Mouse (Mus musculus): ENCODE measurements around the gene Blnk. TPM values are rescaled to one million over a fixed set of nuclear protein-coding genes. Genes with fewer than 3 reads are reported as not detected.

Gene Blnk
- polyA plus RNA-seq, 1 experiment from 2014 or later: 0.79 TPM

DNA sequence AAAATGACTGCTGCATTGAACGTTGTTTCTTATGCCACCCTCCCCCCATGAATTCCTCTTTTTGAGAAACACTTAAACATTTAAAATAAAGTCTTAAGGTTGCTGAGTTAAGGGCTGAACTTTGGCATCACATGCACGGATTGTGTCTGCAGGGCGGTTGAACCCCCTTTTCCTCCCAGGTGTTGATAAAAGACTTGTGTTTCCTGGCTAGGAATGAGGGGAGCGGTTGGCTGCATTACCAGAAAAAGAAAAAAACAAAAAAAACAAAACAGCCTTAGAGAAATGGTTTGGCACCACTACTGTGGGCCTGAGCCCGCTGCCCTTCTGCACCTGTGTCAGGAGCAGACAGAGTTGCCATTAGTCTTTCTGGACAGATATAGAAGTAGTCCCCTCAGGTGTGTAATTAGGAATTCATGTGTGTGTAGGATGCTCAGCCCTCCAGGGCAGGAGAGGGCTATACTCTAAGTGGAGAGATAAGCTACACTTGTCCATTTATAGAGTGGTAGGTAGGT is 24.9 kb upstream of the Blnk start:
- H3K4me1 ChIP-seq: peaks cover 3% of the 10 kb centered on the region; the same call in 1 of the 2 replicates
- H3K9ac ChIP-seq: no peak overlapping the region
- ATAC-seq (ENCODE audit: borderline replicate concordance, extremely low read depth, low FRiP score, low TSS enrichment): no peak
- 63% methylated on average over 5 of the region's 5 CpGs for WGBS
- H3K4me2 ChIP-seq: no peak overlapping the region
- H3K4me3 ChIP-seq: no peak overlapping the region
- H3K27me3 ChIP-seq: peaks cover 6% of the 10 kb centered on the region; the same call in 1 of the 2 replicates
- H3K27ac ChIP-seq: no peak overlapping the region
- H3K9me3 ChIP-seq: no peaks in the 10 kb centered on the region
- no peaks in the 10 kb centered on the region for H3K36me3 ChIP-seq

DNA sequence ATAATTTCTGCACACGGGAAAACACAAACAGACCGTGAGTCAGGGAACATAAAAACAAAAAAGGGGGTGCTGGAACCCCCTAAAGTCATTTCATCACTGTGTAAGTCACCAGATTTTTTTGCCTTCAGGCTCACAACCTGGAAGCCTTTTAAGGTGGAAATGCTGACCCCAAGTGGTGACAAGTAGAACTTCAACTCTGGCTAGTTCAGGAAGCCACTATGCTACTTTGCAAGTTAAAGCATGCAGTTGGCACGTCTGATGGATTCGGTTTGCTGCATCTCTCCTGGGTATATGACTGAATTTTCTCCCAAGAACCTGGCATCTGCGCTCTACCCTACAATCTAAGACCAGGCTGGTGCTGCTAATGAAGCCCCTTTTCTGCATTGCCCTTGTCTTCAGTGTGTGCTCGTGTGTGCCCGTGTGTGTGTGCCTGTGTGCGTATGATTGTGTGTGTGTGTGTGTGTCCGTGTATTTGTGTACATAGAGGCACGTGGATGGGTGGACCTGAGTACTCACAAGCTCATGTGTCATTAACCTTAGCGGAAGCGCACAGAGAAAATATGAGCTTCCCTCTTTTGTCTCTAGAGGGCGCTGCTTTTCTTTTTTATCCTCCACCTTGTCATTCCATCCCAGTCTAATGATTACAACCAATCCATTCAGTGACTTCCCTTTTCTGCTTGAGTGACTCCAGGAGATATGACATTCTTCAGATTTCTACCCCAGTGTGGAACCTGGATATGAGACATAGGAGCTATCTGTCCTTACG is 21.8 kb upstream of the Blnk start:
- ATAC-seq (ENCODE audit: borderline replicate concordance, extremely low read depth, low FRiP score, low TSS enrichment): no peak
- Histone ChIP-seq H3K9me3 (no peaks in the 10 kb centered on the region), H3K4me3 (no peak overlapping the region)

DNA sequence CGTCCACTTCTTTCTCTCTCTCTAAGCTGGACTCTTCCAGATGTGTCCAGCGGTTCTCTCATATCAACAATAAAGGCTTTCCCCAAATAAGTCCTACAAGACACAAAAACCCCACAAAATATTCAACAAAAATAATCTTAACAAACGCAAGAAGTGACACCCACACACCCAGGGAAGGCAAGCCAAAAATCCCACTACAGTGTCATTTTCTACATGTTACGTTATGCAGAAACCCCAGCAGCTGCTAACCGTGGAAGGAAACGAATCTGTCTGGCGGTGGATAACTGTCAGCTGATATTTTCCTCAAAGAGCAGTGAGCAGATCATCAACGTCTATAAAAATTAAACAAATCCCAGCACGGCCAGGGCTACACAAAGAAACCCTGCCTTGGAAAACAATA is 19.7 kb upstream of the Blnk start:
- H3K4me2 ChIP-seq: no peak overlapping the region
- no peak for ATAC-seq (ENCODE audit: borderline replicate concordance, extremely low read depth, low FRiP score, low TSS enrichment)
- 0 out of 2 replicates have a peak, but pooled peaks cover 4% of the 10 kb centered on the region for H3K27me3 ChIP-seq
- H3K4me3 ChIP-seq: no peak overlapping the region
- no peaks in the 10 kb centered on the region for H3K36me3 ChIP-seq
- H3K9ac ChIP-seq: no peak overlapping the region
- no peaks in the 10 kb centered on the region for H3K9me3 ChIP-seq
- WGBS: 12% methylated on average over 9 of the region's 9 CpGs
- H3K27ac ChIP-seq: no peak overlapping the region
- H3K4me1 ChIP-seq: peaks cover 15% of the 10 kb centered on the region

More for the DNA sequence above, 21.8 kb upstream of the Blnk start:
- Histone ChIP-seq H3K36me3 (no peaks in the 10 kb centered on the region), H3K27ac (no peak overlapping the region), H3K27me3 (peaks cover 6% of the 10 kb centered on the region; the same call in 1 of the 2 replicates), H3K4me2 (peak overlapping the region; percentile 44), H3K4me1 (peaks cover 15% of the 10 kb centered on the region), H3K9ac (no peak overlapping the region)
- 17% methylated on average over 14 of the region's 14 CpGs for WGBS

DNA sequence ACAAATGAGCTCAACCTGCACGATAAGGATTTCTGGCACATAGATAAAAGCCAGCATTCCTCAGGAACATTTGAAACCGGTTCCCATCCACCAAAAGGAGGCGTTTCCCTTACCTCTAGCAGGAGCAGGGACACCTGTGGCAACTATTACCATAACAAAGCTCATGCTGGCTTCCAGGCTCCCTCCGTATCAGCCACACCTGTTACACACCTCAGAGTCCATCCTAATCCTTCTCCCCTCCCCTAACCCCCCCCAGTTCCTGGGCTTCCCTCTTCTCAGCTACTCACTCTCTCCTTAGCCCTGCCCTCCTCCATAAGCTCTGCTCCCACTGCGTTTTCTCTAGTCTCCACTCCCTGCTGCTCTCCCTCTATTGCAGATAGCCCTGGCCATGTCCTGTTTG is 19.3 kb upstream of the Blnk start:
- no peaks in the 10 kb centered on the region for H3K9me3 ChIP-seq
- H3K4me2 ChIP-seq: no peak overlapping the region; the same call in 1 of the 2 replicates
- no peak overlapping the region for H3K4me3 ChIP-seq
- no peak overlapping the region for H3K9ac ChIP-seq
- WGBS: 6% methylated on average over 5 of the region's 5 CpGs
- peak; percentile 27; the same call in 1 of the 2 replicates for ATAC-seq (ENCODE audit: borderline replicate concordance, extremely low read depth, low FRiP score, low TSS enrichment)
- peaks cover 15% of the 10 kb centered on the region for H3K4me1 ChIP-seq
- H3K36me3 ChIP-seq: no peaks in the 10 kb centered on the region
- peak overlapping the region; percentile 15; the same call in 1 of the 2 replicates for H3K27ac ChIP-seq
- H3K27me3 ChIP-seq: 0 out of 2 replicates have a peak, but pooled peaks cover 4% of the 10 kb centered on the region

DNA sequence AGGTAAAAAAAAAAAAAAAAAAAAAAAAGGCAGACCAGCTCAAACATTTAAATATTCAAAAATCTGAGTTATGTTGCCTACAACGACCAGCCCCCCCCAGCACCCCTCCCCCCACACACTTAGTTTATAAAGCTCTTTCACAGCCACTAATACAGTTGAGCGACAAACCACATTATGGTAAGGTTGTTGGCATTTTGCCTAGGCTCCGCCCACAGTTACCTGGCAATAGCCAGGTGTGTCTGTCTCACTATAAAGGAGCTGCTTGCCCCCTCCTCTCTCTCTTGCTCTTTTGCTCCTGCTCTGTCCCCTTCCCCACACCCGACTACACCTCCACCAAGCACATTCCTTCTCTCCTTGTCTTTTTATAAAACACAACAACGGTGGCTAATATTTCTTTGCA is 17.3 kb upstream of the Blnk start:
- no peak for ATAC-seq (ENCODE audit: borderline replicate concordance, extremely low read depth, low FRiP score, low TSS enrichment)
- WGBS: 19% methylated on average over 5 of the region's 5 CpGs
- H3K9ac ChIP-seq: no peak overlapping the region
- no peak overlapping the region for H3K4me2 ChIP-seq
- H3K36me3 ChIP-seq: no peaks in the 10 kb centered on the region
- no peak overlapping the region for H3K27ac ChIP-seq
- H3K27me3 ChIP-seq: no peaks in the 10 kb centered on the region
- H3K4me1 ChIP-seq: peaks cover 20% of the 10 kb centered on the region
- no peaks in the 10 kb centered on the region for H3K9me3 ChIP-seq
- no peak overlapping the region for H3K4me3 ChIP-seq

DNA sequence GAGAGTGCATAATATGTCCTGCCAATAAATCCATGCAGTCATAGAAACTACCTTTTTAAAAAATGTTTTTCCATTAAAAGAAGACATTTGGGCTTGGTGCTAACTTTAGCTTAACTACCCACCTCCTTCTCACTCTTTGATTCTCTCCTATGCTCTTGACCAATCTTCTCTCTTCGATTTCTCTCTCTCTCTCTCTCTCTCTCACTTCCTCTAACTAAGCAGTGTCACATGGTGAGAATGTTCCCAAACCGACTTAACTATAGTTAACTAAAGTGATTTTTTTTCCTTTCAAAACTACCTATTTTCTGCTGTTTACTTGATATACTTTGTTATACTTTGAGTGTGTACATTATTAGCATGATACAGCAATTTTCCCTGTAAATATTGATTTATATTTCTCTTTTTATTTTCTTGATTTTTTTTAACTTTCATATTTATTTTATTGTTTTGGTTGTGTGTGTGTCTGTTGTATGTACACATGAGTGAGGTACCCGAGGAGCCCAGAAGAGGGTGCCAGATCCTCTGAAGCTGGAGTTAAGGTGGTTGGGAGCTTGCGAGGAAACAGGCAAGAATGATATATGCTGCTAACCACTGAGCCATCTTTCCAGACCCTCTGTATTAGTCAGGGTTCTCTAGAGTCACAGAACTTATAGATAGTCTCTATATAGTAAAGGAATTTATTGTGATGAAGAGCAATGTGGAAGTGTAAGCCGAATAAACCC is 14.5 kb upstream of the Blnk start:
- Histone ChIP-seq H3K9ac (no peak overlapping the region), H3K36me3 (no peaks in the 10 kb centered on the region), H3K4me3 (no peak overlapping the region), H3K9me3 (no peaks in the 10 kb centered on the region), H3K27ac (no peak overlapping the region), H3K27me3 (no peaks in the 10 kb centered on the region), H3K4me2 (no peak overlapping the region), H3K4me1 (peaks cover 14% of the 10 kb centered on the region)
- 91% methylated on average over 5 of the region's 5 CpGs for WGBS
- ATAC-seq (ENCODE audit: borderline replicate concordance, extremely low read depth, low FRiP score, low TSS enrichment): no peak

DNA sequence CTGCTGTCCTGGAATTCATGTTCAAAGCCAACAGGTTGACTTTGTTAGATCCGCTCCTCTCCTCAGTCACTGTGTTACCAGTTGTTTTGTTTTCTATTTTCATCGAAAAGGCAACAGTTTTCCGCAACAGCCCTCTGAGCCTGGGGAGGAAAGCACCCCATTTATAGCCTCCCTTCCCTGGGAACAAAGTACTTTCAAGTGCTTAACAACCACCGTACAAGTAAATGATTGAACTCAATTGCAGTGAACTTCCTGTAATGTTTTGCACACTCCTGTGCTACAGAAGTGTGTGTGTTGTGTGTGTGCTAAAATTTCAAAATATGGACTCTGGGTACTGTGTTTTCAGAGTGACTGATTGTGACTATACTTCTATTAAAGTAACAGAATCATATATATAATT is 13.4 kb upstream of the Blnk start:
- H3K36me3 ChIP-seq: no peaks in the 10 kb centered on the region
- 58% methylated on average over 4 of the region's 4 CpGs for WGBS

DNA sequence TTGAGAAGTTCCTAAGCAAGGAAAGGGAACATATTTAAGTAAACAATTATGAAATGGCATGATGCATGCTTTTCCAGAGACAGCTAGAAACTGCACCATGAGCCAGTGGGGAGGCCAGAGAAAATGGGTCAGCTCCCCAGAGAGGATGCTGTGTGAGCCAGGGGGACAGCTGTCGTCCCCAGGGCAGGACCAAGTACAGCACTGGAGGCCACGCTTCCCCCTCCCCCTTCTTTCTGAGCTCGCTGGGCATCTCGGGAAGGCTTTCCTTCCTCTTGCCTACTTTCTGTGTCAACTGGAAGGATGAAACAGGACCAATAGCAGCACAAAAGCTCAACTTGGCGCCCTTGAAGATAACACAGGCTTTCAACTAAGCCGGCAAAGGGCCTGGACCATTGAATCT is 13.0 kb upstream of the Blnk start:
- 35% methylated on average over 6 of the region's 6 CpGs for WGBS
- H3K9ac ChIP-seq: no peak overlapping the region

More for the DNA sequence above, 13.4 kb upstream of the Blnk start:
- no peak overlapping the region for H3K4me3 ChIP-seq
- H3K27ac ChIP-seq: peak overlapping the region; percentile 4; the same call in 1 of the 2 replicates
- peaks cover 10% of the 10 kb centered on the region; the same call in 1 of the 2 replicates for H3K4me1 ChIP-seq
- no peak overlapping the region for H3K9ac ChIP-seq
- H3K9me3 ChIP-seq: no peaks in the 10 kb centered on the region
- no peaks in the 10 kb centered on the region for H3K27me3 ChIP-seq
- no peak overlapping the region for H3K4me2 ChIP-seq
- ATAC-seq (ENCODE audit: borderline replicate concordance, extremely low read depth, low FRiP score, low TSS enrichment): no peak

DNA sequence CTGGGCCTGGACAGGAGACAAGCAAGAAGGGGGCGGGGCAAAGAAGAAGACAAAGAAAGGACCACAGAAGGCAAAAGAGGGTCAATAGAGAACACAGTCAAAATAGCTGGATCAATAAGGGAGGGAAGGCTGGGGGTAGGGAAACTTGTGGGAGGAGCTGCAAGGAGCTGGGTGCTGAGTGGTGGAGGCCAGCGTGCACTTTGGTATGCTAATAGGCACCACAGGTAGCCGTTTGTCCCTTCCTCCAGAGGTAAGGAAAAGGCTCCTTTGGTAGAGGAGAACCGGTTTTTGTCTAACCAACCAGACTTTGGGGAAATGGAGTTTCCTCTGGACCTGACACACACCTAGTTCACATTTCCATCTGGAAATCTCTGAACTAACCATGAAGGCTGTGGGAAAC is 12.3 kb upstream of the Blnk start:
- no peak overlapping the region for H3K27ac ChIP-seq
- H3K9me3 ChIP-seq: no peaks in the 10 kb centered on the region
- ATAC-seq (ENCODE audit: borderline replicate concordance, extremely low read depth, low FRiP score, low TSS enrichment): no peak

More for the DNA sequence above, 13.0 kb upstream of the Blnk start:
- H3K9me3 ChIP-seq: no peaks in the 10 kb centered on the region
- H3K36me3 ChIP-seq: no peaks in the 10 kb centered on the region
- ATAC-seq (ENCODE audit: borderline replicate concordance, extremely low read depth, low FRiP score, low TSS enrichment): no peak
- H3K4me3 ChIP-seq: no peak overlapping the region
- H3K27me3 ChIP-seq: no peaks in the 10 kb centered on the region
- H3K4me2 ChIP-seq: no peak overlapping the region
- peaks cover 10% of the 10 kb centered on the region; the same call in 1 of the 2 replicates for H3K4me1 ChIP-seq
- peak overlapping the region; percentile 4; the same call in 1 of the 2 replicates for H3K27ac ChIP-seq

DNA sequence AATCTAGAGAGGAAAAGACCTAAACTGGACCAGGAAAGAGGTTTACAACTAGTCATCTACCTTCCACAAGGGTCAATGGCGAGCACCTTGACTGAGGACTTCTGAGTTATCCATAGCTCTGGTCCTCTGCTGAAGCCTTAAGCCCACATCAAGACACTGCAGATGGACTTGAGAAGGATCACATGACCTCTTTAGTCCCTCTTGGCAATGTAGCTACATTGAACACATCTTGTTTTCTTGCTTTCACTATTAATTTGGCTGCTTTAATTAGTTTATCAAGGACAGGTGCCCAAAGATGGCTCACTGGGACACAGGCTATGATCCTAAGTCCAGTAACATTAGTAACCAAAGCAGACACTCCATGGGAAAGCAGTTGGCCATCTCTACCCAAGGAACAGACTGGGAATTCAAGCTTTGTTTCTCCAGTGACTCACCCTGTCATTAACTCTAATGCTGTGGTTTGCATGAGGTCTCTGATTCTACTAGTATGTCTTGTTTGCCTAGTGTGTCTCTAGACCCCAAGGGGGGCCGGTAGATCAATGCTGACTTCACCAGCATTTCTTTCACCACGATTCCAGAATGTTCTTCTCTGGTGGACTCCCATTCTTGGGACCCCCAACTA is 9.5 kb upstream of the Blnk start:
- H3K27me3 ChIP-seq: no peaks in the 10 kb centered on the region
- ATAC-seq (ENCODE audit: borderline replicate concordance, extremely low read depth, low FRiP score, low TSS enrichment): no peak
- no peak overlapping the region for H3K9ac ChIP-seq
- peaks cover 6% of the 10 kb centered on the region; the same call in 1 of the 2 replicates for H3K4me1 ChIP-seq
- H3K36me3 ChIP-seq: no peaks in the 10 kb centered on the region
- 85% methylated on average over 3 of the region's 3 CpGs for WGBS
- no peaks in the 10 kb centered on the region for H3K9me3 ChIP-seq
- H3K4me2 ChIP-seq: no peak overlapping the region
- no peak overlapping the region for H3K27ac ChIP-seq
- H3K4me3 ChIP-seq: no peak overlapping the region

More for the DNA sequence above, 12.3 kb upstream of the Blnk start:
- peaks cover 6% of the 10 kb centered on the region; the same call in 1 of the 2 replicates for H3K4me1 ChIP-seq
- no peak overlapping the region for H3K4me2 ChIP-seq
- WGBS: 25% methylated on average over 4 of the region's 4 CpGs
- no peaks in the 10 kb centered on the region for H3K36me3 ChIP-seq
- H3K4me3 ChIP-seq: no peak overlapping the region
- H3K27me3 ChIP-seq: no peaks in the 10 kb centered on the region
- no peak overlapping the region for H3K9ac ChIP-seq

DNA sequence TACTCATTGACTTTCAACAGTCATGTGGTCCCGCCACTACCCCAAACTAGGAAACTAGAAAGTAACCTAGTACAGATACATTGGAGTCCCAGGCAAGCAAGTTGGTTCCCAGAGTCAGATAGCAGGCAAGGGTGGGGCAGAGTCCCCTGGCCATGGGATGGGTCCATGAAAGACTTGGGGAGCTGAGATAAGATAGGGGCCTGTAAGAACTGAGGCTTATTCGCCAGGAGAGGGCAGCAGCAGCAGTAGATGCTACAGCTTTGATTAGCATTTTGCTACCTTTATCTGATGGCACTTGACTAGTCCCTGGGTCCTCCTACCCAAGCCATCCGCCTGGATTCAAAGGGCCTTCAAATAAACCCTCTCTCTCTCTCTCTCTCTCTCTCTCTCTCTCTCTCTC is 5.2 kb upstream of the Blnk start:
- Histone ChIP-seq H3K9ac (no peak overlapping the region), H3K27me3 (no peaks in the 10 kb centered on the region), H3K27ac (no peak overlapping the region), H3K9me3 (no peaks in the 10 kb centered on the region), H3K4me2 (no peak overlapping the region), H3K36me3 (no peaks in the 10 kb centered on the region), H3K4me3 (no peak overlapping the region), H3K4me1 (no peaks in the 10 kb centered on the region)
- no peak for ATAC-seq (ENCODE audit: borderline replicate concordance, extremely low read depth, low FRiP score, low TSS enrichment)
- WGBS: 56% methylated on average over 3 of the region's 3 CpGs
